ENCODE assay signal across 23 mouse cellular contexts in the genomic region with DNA sequence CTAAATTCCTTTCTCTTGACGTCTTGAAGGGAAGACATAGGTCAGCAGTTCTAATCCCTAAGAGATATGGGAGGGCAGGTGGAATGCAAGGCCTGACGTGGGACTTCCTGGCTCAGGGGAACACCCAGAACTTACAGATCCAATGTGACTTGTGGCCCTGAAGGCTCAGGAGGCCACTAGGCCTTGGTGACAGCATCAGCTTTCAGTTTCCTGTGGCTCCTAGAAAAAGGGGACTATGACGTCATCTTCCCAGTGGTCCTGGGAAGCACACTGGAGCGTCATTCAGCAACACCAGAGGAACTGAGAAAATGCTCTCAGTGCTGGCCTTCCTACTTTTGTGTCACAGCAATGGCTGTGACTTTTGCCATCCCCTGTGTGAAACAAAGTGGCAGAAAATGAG. TPM values are rescaled to one million over a fixed set of nuclear protein-coding genes. Genes with fewer than 3 reads are reported as not detected.
"Had no signal": no experiment of that assay in that cellular context is flagged by ENCODE, and none has a peak within 500 bp of the region (broad histone marks: within the 10 kb centered on the region; RNA-seq: fewer than 3 reads in every experiment).

No protein-coding gene starts in this region.

- ATAC-seq: liver, embryonic 12.5 days; midbrain, embryonic 15.5 days had no signal

- H3K9me3 ChIP-seq: limb, embryonic 10.5 days; limb, embryonic 13.5 days; liver, embryonic 12.5 days; liver, embryonic 15.5 days; midbrain, embryonic 12.5 days; midbrain, embryonic 15.5 days; neural tube, embryonic 13.5 days; stomach, embryonic 15.5 days had no signal

- H3K36me3 ChIP-seq: limb, embryonic 10.5 days; limb, embryonic 13.5 days; liver, embryonic 12.5 days; liver, embryonic 15.5 days; midbrain, embryonic 12.5 days; midbrain, embryonic 15.5 days; neural tube, embryonic 13.5 days; stomach, embryonic 15.5 days had no signal

- H3K4me3 ChIP-seq: limb, embryonic 10.5 days; limb, embryonic 13.5 days; liver, embryonic 12.5 days; liver, embryonic 15.5 days; midbrain, embryonic 12.5 days; midbrain, embryonic 15.5 days; myocyte; neural tube, embryonic 13.5 days; stomach, embryonic 15.5 days had no signal

- H3K27ac ChIP-seq: limb, embryonic 10.5 days; limb, embryonic 13.5 days; liver, embryonic 12.5 days; liver, embryonic 15.5 days; midbrain, embryonic 12.5 days; midbrain, embryonic 15.5 days; neural tube, embryonic 13.5 days; stomach, embryonic 15.5 days had no signal

- DNase-seq: kidney, adult 9 months; liver; right cerebral cortex, postnatal 25 days; spleen, adult 18-20 months; thymus, adult 2 months; thymus, postnatal 4 days had no signal

- H3K4me2 ChIP-seq: limb, embryonic 13.5 days; liver, embryonic 12.5 days; liver, embryonic 15.5 days; midbrain, embryonic 12.5 days; midbrain, embryonic 15.5 days; neural tube, embryonic 13.5 days; stomach, embryonic 15.5 days had no signal

- H3K9ac ChIP-seq: limb, embryonic 13.5 days; liver, embryonic 12.5 days; liver, embryonic 15.5 days; midbrain, embryonic 12.5 days; midbrain, embryonic 15.5 days; neural tube, embryonic 13.5 days; stomach, embryonic 15.5 days had no signal

- H3K27me3 ChIP-seq: midbrain, embryonic 15.5 days; neural tube, embryonic 13.5 days had no signal

RNA-seq across cellular contexts. Expression of a gene that starts 2.6 kb away (rescaled TPM):
- total RNA-seq: layer of hippocampus, adult 18-20 months; layer of hippocampus, postnatal 14 days; left cerebral cortex, postnatal 25 days; megakaryocyte progenitor cell, adult 5-6 weeks; megakaryocyte-erythroid progenitor cell, adult 5-6 weeks; monocyte, adult 5-6 weeks; neutrophil, adult 5-6 weeks had no signal
- polyA plus RNA-seq: limb, embryonic 10.5 days; liver, embryonic 15.5 days; lung, embryonic 16.5 days; myocyte; stomach, embryonic 15.5 days; thymus, adult 2 months had no signal
